Mouse (Mus musculus) left cerebral cortex, adult 9 months (tissue): ENCODE results near the gene Olfr944.

ENCODE experiments used
- DNase-seq, 2 experiments: peaks; one replicate each; pipeline ENCODE4 v3.0.0; 2022; ENCODE audit warnings: low spot score in 2 of 2

Gene Olfr944

DNA sequence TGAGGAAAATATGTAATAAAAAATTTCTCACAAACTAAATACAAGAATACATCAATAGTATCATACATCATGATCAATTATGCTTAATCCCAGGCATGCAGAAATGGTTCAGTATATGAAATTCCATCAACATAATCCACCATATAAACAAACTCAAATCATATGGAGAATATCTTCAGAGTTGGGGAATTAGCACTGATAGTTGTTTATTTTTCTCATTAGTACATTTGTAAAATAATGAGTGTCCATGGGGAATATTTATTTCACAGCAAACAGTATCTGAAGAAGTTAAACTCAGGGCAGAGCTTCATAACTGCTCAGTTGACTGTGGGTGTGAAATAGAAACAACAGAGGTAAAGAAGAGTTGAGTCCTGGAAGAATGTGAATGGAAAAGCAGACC is at the start of gene Olfr944:
Gene Olfr944, plus strand, starts transcription at position 301 of the 400 bp plus-strand sequence.
- no peak for DNase-seq

DNA sequence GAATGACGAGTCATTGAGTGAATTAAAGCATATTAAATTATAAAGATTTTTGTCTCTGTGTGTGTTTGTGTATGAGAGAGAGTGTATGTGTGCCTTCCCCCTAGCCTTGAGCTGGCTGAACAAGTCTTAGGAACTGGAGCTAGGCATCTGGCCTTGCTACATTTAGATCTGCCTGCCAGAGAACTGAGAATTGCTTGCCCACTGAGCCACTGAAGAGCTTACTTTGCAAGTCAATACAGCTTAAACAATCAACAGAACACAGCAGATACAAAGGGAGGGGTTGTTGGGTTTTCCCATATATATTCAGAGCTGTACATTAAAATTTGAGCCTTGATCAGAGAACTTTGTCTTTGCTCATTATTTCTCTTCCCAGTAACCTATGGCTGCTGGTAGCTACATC is 49.3 kb upstream of the Olfr944 start:
- no peak for DNase-seq

DNA sequence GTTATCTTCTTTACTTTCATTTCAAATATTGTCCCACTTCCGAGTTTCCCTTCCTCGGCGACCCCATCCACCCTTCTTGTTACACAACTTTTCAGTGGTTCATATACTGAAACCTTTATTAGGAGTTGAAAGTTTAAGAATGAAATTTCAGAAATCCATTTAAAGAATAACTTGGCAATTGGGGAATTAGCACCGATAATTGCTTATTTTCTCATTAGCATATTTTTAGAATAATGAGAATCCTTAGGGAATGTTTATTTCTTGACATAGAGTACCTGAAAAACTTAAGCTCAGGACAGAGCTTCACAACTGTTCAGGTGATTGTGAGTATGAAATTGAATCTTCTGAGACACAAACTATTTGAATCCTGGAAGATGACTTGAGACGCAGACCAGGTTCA is 35.7 kb upstream of the Olfr944 start, which contains the start of gene Olfr943:
Gene Olfr943, plus strand, starts transcription at position 301 of the 400 bp plus-strand sequence.
- no peak for DNase-seq

DNA sequence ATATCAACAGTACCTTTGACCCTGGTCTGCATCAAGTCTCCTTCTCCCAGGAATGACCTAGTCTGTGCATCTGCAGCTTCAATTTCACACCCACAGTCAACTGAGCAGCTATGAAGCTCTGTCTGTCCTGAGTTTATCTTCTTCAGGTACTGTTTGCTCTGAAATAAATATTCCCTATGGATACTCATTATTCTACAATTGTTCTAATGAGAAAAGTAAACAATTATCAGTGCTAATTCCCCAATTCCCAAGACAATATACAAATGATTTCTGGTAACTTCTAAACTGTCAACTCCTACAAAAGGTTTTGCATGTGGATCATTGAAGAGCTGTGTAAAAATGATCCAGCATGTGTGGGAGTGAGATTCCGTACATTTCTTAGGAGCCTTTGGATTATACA is 48.2 kb downstream of the Olfr944 start, which contains the start of gene Olfr1537:
Gene Olfr1537, minus strand, starts transcription at position 101 of the 400 bp plus-strand sequence.
- DNase-seq, result no peak
